Mouse (Mus musculus): ENCODE data around the gene Cks1b.

Cks1b gene

DNA sequence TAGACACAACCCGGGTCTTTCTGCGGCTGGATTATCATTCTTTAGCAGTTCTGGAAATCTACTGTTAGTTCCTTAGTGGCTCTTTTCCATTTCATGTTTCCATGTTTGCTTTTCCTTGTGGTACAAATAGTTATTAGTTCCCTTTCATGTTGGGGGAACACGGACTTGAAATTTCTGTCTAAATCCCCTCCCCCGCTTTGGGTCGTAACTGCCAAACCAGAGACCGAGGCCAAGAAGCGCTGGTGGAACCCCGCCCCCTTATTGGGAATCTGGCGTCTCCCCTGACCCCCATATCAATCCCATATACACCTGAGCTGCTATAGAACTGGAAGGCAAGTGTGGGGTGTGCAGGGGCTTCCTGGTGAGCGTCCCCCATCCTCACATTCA is 22.8 kb downstream of the Cks1b start:
- DNase-seq: no peak

- peak; percentile 84 for DNase-seq
Observed at GRCm38 (mm10) chr3:89394894-89395256, 23.3 kb downstream of the Cks1b start.

GRCm38 (mm10) chr3:89394006-89394893 is 23.9 kb downstream of the Cks1b start, which contains the start of gene Zbtb7b:
Zbtb7b (minus strand) TSS chr3:89394776.
- DNase-seq: peak; percentile 87

DNA sequence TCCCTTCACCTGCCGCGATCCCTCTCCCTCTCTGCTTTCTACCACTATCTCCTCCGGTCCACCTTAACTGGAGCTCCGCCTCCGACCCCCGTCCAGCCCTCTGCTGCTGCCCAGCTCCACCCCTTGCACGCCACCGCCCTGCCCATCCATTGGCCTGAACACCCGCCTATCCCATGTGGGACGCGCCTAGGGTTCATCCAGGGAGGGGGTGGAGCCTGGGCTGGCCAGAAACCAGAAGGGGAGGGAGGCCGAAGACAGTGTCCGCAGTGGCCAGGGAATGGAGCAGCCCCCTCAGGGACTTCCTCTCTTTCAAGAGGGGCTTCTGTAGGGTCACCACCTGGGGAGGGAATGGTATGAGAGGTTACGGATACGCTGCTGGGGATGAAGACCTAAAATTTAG is 24.6 kb downstream of the Cks1b start:
- peak; percentile 99 for DNase-seq

GRCm38 (mm10) chr3:89392871-89393311 is 25.3 kb downstream of the Cks1b start:
- peak; percentile 59 for DNase-seq

DNA sequence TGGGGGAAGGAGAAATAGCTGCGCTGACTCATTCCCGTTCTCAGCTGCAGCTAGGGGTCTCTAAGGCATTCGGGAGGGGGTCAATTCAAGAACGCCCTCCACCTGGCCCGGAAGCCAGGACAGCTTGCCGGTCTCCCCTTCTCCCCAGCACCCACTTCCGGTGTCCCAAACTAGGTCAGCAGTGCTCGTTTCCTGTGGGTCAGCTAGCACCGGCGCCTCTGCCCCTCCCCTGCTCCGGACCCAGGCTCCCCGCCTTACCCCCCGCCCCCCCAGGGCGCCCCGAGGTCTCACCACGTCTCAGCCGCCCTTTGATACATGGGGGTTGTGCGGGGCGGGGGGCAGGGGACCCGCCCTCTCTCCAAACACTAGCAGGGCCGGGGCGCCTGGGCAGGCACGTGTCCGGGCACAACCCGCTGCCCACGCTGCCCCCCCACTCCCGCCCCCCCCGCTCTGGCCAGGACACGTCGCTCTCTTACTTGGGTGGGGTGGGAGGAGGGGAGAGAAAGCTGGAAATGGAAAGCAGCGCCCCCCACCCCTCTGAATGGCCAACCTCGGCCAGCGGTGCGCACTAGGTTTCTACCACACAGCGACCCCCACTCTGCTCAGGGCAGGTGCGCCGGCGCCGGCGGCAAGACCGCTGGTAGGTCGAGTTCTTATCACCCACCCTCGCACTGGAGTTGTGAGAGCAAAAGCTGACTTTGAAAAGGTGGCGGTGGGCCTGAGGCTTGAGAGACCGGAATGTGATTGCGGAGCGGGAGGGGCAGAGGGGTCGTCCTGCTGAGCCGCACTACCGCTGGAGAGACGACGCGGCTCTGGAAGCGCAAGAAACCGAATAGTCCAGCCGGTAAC is 26.3 kb downstream of the Cks1b start:
- DNase-seq: peak; percentile 61

GRCm38 (mm10) chr3:89390699-89391662 is 27.2 kb downstream of the Cks1b start:
- peak; percentile 57 for DNase-seq

- no peak for DNase-seq
Observed at GRCm38 (mm10) chr3:89390111-89390515, 28.1 kb downstream of the Cks1b start.

GRCm38 (mm10) chr3:89388901-89389740 is 29.1 kb downstream of the Cks1b start:
- no peak for DNase-seq

DNA sequence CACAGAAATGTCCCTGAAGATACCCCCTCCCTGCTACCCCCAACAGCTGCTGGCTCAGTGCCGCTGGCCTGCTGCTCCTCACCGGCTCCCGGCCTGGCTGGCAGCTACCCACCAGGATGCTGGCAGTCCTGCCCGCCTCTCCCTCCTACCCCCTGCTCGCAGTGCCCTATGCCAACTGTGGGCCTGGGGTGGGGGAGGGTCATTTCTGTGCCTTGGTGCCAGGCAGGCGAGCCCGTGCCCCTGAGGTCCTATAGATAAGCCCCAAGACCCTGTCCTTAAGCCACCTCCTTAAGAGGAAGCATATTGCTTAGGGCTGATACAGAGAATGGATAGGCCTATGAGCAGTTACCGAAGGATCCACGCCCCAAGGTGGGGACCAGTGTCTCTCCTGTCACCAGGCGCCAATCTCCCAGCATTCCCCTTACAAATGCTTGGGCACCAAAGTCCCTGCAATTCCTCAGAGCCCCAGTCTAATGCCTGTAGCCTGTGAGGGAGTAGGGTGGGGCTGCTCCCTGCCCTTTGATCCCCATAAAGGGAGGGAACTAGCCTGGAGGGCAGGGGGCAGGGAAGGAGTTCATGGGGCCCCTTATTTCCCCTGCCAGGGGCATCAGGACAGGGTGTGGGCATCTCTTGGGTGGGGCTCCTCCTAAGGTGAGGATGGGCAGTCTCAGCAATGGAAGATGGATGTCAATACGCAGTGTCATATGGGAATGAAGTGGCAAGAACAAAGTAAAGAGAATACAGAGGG is 29.9 kb downstream of the Cks1b start:
- DNase-seq: peak; percentile 52

- DNase-seq: no peak
Observed at GRCm38 (mm10) chr3:89387632-89388031, 30.6 kb downstream of the Cks1b start.

- no peak for DNase-seq
Observed at GRCm38 (mm10) chr3:89386438-89387420, 31.5 kb downstream of the Cks1b start.

GRCm38 (mm10) chr3:89385451-89385850 is 32.7 kb downstream of the Cks1b start:
- DNase-seq: no peak

DNA sequence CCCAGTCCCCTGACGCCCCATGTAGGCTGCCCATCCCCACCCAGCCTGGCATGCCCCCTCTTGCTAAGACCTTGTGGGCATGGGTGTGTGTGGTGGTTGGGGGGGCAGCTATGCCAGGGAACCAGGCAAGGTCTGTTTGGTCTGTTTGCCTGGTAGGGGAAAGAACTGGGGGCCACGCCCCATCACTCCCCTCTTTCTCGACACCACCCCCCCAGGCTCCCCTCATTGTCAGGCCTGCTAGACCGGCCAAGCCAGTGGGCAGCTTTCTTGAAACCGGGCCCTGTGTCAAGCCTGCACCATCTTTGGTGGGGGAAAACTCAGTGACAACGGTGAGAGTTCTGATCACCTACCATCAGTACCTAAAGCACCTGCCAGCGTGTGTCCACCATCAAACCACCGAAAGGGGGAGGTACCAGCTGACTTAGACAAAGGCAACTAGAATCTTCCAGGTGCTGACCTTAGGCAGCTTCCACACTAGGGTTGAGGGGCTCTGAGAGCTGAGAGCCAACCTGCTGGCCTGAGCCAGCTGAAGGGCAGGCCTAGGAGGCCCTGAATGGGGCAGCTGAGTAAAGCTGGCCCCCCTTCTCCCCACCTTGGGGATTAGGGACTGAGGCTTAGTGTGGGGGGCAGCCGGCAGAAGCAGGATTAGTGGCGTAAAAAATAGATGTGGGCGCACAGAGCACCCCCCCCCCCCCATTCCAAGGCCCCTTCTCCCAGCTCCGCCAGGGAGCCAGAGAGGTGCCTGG is 33.7 kb downstream of the Cks1b start:
- no peak for DNase-seq

GRCm38 (mm10) chr3:89383651-89384255 is 34.4 kb downstream of the Cks1b start:
- DNase-seq: no peak

GRCm38 (mm10) chr3:89382950-89383349 is 35.2 kb downstream of the Cks1b start:
- DNase-seq: no peak

DNA sequence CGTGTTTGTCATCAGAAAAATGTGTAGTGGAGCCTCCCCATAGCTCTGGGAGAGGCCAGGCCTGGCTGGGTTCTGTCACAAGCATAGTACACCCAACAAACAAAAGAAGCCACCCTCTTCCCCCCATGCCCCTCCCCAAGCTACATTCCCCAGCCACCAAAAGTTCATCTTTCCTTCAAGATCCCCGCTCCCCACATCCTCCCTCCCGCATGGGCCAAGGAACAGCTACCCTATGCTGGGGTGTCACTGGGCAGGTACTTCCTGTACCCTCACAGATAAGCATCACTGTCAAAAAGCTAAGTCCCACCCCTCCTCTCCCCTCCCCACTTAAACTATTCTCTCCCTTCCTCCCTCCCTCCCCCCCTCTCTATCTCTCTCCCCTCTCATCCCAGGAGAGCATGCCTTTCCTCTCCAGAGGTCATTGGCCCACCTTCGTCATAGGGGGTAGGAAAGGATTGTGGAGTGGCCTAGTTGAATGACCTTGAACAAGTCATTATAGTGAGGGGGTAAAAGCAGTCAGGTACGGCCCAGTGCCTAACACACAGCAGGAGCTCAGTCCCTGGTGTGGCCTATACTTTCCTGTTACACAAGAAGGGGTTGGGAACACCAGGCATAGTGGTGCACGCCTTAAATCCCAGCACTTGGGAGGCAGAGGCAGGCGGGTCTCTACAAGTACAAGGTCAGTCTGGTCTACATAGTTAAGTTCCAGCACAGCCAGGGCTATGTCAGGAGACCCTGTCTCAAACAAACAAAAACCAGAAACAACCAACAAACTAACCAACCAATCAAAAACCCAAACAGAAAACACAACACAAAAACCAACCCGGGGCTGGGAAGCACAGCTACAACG is 35.9 kb downstream of the Cks1b start:
- DNase-seq: no peak

All from cerebellum, adult 11 months (tissue).